Mouse (Mus musculus) forebrain, embryonic 16.5 days (tissue): ENCODE measurements around the gene Entpd6. TPM values are rescaled to one million over a fixed set of nuclear protein-coding genes. Genes with fewer than 3 reads are reported as not detected.

Experiments
- ATAC-seq: fragments of 200-750 bp; cut with Nextera tagmentation; 2 replicates; pipeline ENCODE4 v1.8.0; 2017; ENCODE audit warnings: mild to moderate bottlenecking, moderate library complexity
- H3K27ac ChIP-seq: fragments of 300-500 bp; sonication (generic); 2 replicates; pipeline ENCODE4 v1.5.1; 2014; ENCODE audit warnings: low read length, control low read depth
- H3K27me3 ChIP-seq: fragments of 300-500 bp; sonication (generic); replicated peaks from 2 replicates; pipeline ENCODE4 v1.6.1; 2014; ENCODE audit warnings: low read length; ENCODE audit not compliant: control insufficient read depth, insufficient read depth
- H3K36me3 ChIP-seq: fragments of 300-500 bp; sonication (generic); 2 replicates; pipeline ENCODE4 v1.6.1; 2014; ENCODE audit not compliant: control insufficient read depth, insufficient read depth
- H3K4me1 ChIP-seq: fragments of 300-500 bp; sonication (generic); replicated peaks from 2 replicates; pipeline ENCODE4 v1.6.1; 2014; ENCODE audit warnings: low read length; ENCODE audit not compliant: control insufficient read depth, insufficient read depth
- H3K4me2 ChIP-seq: fragments of 300-500 bp; sonication (generic); 2 replicates; pipeline ENCODE4 v1.6.1; 2014; ENCODE audit warnings: mild to moderate bottlenecking, low read length, control low read depth
- H3K4me3 ChIP-seq: fragments of 300-500 bp; sonication (generic); replicated peaks from 2 replicates; pipeline ENCODE4 v1.5.1; 2014; ENCODE audit warnings: mild to moderate bottlenecking, low read length, control low read depth
- H3K9ac ChIP-seq: fragments of 300-500 bp; sonication (generic); replicated peaks from 2 replicates; pipeline ENCODE4 v1.6.1; 2014; ENCODE audit warnings: low read depth, low read length, control low read depth
- H3K9me3 ChIP-seq: fragments of 300-500 bp; sonication (generic); 2 replicates; pipeline ENCODE4 v1.6.1; 2016; ENCODE audit warnings: low read length; ENCODE audit not compliant: control insufficient read depth
- WGBS: fragments of 180-500 bp; shearing (Covaris S2); extraction: QIAGEN DNeasy Blood & Tissue Kit; methylation state at CpG from one replicate; pipeline ENCODE4 v1.1.7; 2014; 5-methylcytosine and 5-hydroxymethylcytosine counted together
- polyA plus RNA-seq: library from polyadenylated mRNA; unstranded; fragments of >200 nt; fragmentation: Nextera tagmentation; extraction: Ambion mirVana; gene quantifications from 2 replicates; pipeline ENCODE4 v1.2.1, GENCODE M21; 2015

Gene Entpd6
- polyA plus RNA-seq, 1 experiment from 2014 or later = 62.3 TPM

- H3K4me1 ChIP-seq = no peaks in the 10 kb centered on the region
- no peaks in the 10 kb centered on the region for H3K27me3 ChIP-seq
- H3K36me3 ChIP-seq = peaks cover 4% of the 10 kb centered on the region
- no peak overlapping the region for H3K4me2 ChIP-seq
- no peak for ATAC-seq
- WGBS = 100% methylated on average over 1 of the region's 1 CpGs
- no peak overlapping the region for H3K27ac ChIP-seq
- no peaks in the 10 kb centered on the region for H3K9me3 ChIP-seq
- no peak overlapping the region for H3K4me3 ChIP-seq
- H3K9ac ChIP-seq = no peak overlapping the region
Measured at GRCm38 (mm10) chr2:150803035-150803434, 54.2 kb downstream of the Entpd6 start.

GRCm38 (mm10) chr2:150808381-150808780 lies 59.5 kb downstream of the Entpd6 start:
- 61% methylated on average over 6 of the region's 6 CpGs for WGBS
- Histone ChIP-seq H3K4me2 (no peak overlapping the region), H3K4me1 (no peaks in the 10 kb centered on the region), H3K4me3 (no peak overlapping the region), H3K36me3 (peaks cover 8% of the 10 kb centered on the region; the same call in 1 of the 2 replicates), H3K9me3 (no peaks in the 10 kb centered on the region), H3K27ac (no peak overlapping the region), H3K27me3 (no peaks in the 10 kb centered on the region), H3K9ac (no peak overlapping the region)
- ATAC-seq = peak; percentile 72

DNA sequence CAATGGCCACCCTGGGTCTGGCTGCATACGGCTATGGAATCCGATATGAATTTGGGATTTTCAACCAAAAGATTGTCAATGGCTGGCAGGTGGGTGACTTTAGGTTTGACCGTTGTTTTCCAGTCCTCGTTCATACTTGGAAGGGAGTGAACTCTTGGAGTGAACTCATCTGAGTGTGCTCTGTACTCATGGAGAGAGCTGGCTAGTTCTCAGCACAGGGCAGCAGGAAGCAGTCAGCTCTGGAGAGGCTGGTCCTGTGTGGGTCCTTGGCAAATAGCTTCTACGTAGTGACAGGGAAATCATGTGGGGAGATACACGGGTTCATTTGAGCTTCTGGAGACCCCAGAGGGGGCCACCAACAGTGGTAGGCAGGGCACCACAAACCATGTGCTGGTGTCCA lies 60.0 kb downstream of the Entpd6 start:
- peaks cover 9% of the 10 kb centered on the region; the same call in 1 of the 2 replicates for H3K36me3 ChIP-seq
- WGBS = 83% methylated on average over 6 of the region's 6 CpGs
- ATAC-seq = 0 out of 2 replicates have a peak, but pooled peaks have one; percentile 19
- H3K27me3 ChIP-seq = no peaks in the 10 kb centered on the region
- H3K27ac ChIP-seq = no peak overlapping the region
- no peak overlapping the region for H3K4me2 ChIP-seq
- H3K4me3 ChIP-seq = no peak overlapping the region
- H3K4me1 ChIP-seq = no peaks in the 10 kb centered on the region
- H3K9ac ChIP-seq = no peak overlapping the region
- no peaks in the 10 kb centered on the region for H3K9me3 ChIP-seq

DNA sequence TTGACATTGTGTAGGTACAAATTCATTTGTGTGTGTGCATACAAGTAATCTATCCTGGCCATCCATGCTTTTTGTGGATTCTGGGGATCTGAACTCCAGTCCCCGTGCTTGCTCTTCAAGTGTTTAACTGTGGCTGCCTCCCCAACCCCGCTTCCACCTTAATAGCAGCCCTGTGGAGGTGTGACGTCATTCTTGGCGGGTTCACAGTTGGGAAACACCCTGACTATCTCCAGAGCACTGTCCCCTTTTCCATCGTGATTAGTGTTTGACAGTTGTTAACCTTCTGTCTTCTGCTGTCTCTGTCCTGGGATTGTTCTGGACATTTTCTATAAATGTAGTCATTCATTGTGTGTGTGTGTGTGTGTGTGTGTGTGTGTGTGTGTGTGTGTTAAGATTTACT lies 61.8 kb downstream of the Entpd6 start:
- WGBS = 84% methylated on average over 5 of the region's 5 CpGs

GRCm38 (mm10) chr2:150812816-150813215 lies 64.0 kb downstream of the Entpd6 start:
- Histone ChIP-seq H3K9me3 (no peaks in the 10 kb centered on the region), H3K36me3 (peaks cover 13% of the 10 kb centered on the region)
- WGBS = 94% methylated on average over 6 of the region's 6 CpGs

More for the DNA sequence above, 61.8 kb downstream of the Entpd6 start:
- H3K9ac ChIP-seq = no peak overlapping the region
- ATAC-seq = no peak
- H3K27ac ChIP-seq = no peak overlapping the region
- no peaks in the 10 kb centered on the region for H3K9me3 ChIP-seq
- no peaks in the 10 kb centered on the region for H3K4me1 ChIP-seq
- H3K27me3 ChIP-seq = no peaks in the 10 kb centered on the region
- no peak overlapping the region for H3K4me2 ChIP-seq
- H3K4me3 ChIP-seq = no peak overlapping the region
- H3K36me3 ChIP-seq = peaks cover 9% of the 10 kb centered on the region

DNA sequence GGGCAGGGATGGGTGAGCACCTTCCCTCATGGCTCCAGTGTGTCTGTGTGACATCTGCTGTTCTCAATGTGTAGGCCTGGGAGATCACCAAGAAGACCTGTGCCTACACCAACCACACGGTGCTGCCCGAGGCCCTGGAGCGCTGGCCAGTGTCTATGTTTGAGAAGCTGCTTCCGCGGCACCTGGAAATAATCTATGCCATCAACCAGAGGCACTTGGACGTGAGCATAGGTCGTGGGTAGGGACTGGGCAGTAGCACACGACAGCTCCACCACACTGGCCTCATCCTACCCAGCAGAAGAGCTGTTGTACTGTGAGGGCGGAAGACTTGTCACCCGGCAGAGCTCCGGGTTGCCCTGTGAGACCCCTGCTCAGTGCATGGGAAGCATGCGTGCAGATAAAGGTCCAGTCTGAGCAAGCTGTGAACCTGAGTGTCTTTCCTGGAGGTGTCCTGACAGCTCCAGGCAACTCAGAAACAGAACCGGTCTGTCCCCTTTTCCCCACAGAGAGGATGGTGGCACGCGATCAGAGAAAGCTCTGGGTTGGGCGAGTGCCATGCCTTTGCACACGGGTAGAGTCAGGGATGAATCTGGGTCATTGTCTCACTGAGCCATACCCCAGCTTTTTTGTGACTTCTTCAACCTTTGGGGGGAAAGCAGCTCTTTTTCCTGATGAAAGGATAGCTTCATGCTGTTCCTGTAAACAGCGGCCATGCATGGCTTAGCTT lies 68.0 kb downstream of the Entpd6 start:
- H3K4me3 ChIP-seq = no peak overlapping the region
- H3K27ac ChIP-seq = no peak overlapping the region
- no peaks in the 10 kb centered on the region for H3K9me3 ChIP-seq
- H3K9ac ChIP-seq = no peak overlapping the region
- WGBS = 94% methylated on average over 18 of the region's 18 CpGs
- ATAC-seq = no peak
- H3K36me3 ChIP-seq = peaks cover 16% of the 10 kb centered on the region
- H3K27me3 ChIP-seq = no peaks in the 10 kb centered on the region
- no peaks in the 10 kb centered on the region for H3K4me1 ChIP-seq
- H3K4me2 ChIP-seq = no peak overlapping the region

More at GRCm38 (mm10) chr2:150812816-150813215, 64.0 kb downstream of the Entpd6 start:
- no peak for ATAC-seq
- no peak overlapping the region for H3K27ac ChIP-seq
- no peaks in the 10 kb centered on the region for H3K4me1 ChIP-seq
- H3K4me2 ChIP-seq = no peak overlapping the region
- H3K4me3 ChIP-seq = no peak overlapping the region
- H3K9ac ChIP-seq = no peak overlapping the region
- no peaks in the 10 kb centered on the region for H3K27me3 ChIP-seq

GRCm38 (mm10) chr2:150818742-150819141 lies 69.9 kb downstream of the Entpd6 start:
- 95% methylated on average over 8 of the region's 8 CpGs for WGBS
- Histone ChIP-seq H3K4me2 (no peak overlapping the region), H3K4me1 (no peaks in the 10 kb centered on the region), H3K36me3 (peaks cover 11% of the 10 kb centered on the region), H3K27me3 (no peaks in the 10 kb centered on the region), H3K9me3 (no peaks in the 10 kb centered on the region), H3K27ac (no peak overlapping the region), H3K4me3 (no peak overlapping the region), H3K9ac (no peak overlapping the region)
- no peak for ATAC-seq

DNA sequence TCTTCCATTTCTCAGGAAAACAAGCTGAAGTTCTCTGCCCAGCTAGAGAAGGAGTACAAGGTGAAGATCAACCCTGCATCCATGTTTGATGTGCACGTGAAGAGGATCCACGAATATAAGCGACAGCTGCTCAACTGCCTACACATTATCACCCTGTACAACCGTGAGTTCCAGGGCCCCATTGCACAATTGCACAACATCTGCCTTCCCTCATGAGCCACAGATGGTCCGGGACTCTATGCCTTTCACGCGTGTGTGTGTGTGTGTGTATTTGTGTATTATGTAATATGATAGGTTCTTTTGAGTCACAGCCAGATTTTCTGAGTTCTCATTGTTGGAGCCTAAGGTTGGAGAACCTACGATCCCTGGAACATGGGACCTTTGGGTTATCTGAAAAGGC lies 71.9 kb downstream of the Entpd6 start:
- Histone ChIP-seq H3K36me3 (peaks cover 9% of the 10 kb centered on the region), H3K27me3 (no peaks in the 10 kb centered on the region), H3K4me2 (no peak overlapping the region), H3K4me3 (no peak overlapping the region), H3K27ac (no peak overlapping the region), H3K9ac (no peak overlapping the region), H3K4me1 (no peaks in the 10 kb centered on the region), H3K9me3 (no peaks in the 10 kb centered on the region)
- 85% methylated on average over 8 of the region's 8 CpGs for WGBS
- ATAC-seq = no peak
